Mouse (Mus musculus) heart, postnatal 36 days (tissue): ENCODE results near the gene Med16. TPM values are rescaled to one million over a fixed set of nuclear protein-coding genes. Genes with fewer than 3 reads are reported as not detected.
"Not testable (repeated sequence)": the region's sequence is repeated elsewhere in the genome, so short reads cannot be mapped to it uniquely, and the experiment has no call there.

Source experiments
- DNase-seq, 2 experiments: peaks; one replicate each; pipeline ENCODE4 v3.0.0; 2021 to 2022
- intact Hi-C: fragments of 180-260 bp; cut with DNase I; formaldehyde crosslinking; loops from one replicate; pipeline ENCODE4 v1.15.1; 2025
- total RNA-seq, 2 experiments: library from RNA; stranded (reverse); gene quantifications; 2 replicates each; pipeline ENCODE4 v1.2.3; 2021

The Med16 gene
- total RNA-seq, 2 experiments from 2014 or later = 53.0 to 53.2 TPM

- intact Hi-C loops = no loop called here
- no peak for DNase-seq
These were observed 19.3 kb downstream of the Med16 start for GRCm38 (mm10) chr10:79889386-79889785.

- intact Hi-C loops = no loop called here
- DNase-seq = no peak
These were observed 22.1 kb downstream of the Med16 start for GRCm38 (mm10) chr10:79886611-79887010.

- intact Hi-C loops = no loop called here
- DNase-seq = no peak
These were observed 22.7 kb downstream of the Med16 start, which contains the start of gene Elane for GRCm38 (mm10) chr10:79886054-79886453. Gene Elane, plus strand, starts transcription at chr10:79886247.

- DNase-seq, intact Hi-C loops: not testable (repeated sequence)
These were observed 23.8 kb downstream of the Med16 start for GRCm38 (mm10) chr10:79884938-79885337.

GRCm38 (mm10) chr10:79884446-79884845 is 24.3 kb downstream of the Med16 start:
- peak; percentile 66 to 73 for DNase-seq
- intact Hi-C loops = no loop called here

GRCm38 (mm10) chr10:79883297-79884084 is 25.2 kb downstream of the Med16 start:
- intact Hi-C loops = loop anchor here (2.0 kb wide), 2 partner anchors 41 to 49 kb away; no protein-coding TSS in a partner anchor
- DNase-seq = peak; percentile 80 to 84

- no peak for DNase-seq
- intact Hi-C loops = loop anchor here (2.0 kb wide), 2 partner anchors 43 to 47 kb away; no protein-coding TSS in a partner anchor
These were observed 26.7 kb downstream of the Med16 start for GRCm38 (mm10) chr10:79881981-79882380.

- DNase-seq = no peak
- intact Hi-C loops = no loop called here
These were observed 28.0 kb downstream of the Med16 start for GRCm38 (mm10) chr10:79880721-79881120.

- intact Hi-C loops = no loop called here
- DNase-seq = no peak
These were observed 29.2 kb downstream of the Med16 start for GRCm38 (mm10) chr10:79879527-79879926.

GRCm38 (mm10) chr10:79877757-79878156 is 31.0 kb downstream of the Med16 start:
- peak in 1 of 2 experiments; percentile 60 for DNase-seq
- intact Hi-C loops = no loop called here

GRCm38 (mm10) chr10:79877174-79877573 is 31.5 kb downstream of the Med16 start:
- DNase-seq = no peak
- intact Hi-C loops = no loop called here

GRCm38 (mm10) chr10:79874290-79874862 is 34.3 kb downstream of the Med16 start, which contains the start of the genes Prtn3 and Plppr3:
Gene Prtn3, plus strand, starts transcription at chr10:79874476.
Gene Plppr3, minus strand, starts transcription at chr10:79874634.
- no peak for DNase-seq
- intact Hi-C loops = no loop called here

GRCm38 (mm10) chr10:79873715-79874289 is 34.9 kb downstream of the Med16 start:
- DNase-seq = no peak
- intact Hi-C loops = no loop called here

- intact Hi-C loops = no loop called here
- DNase-seq = no peak
These were observed 35.4 kb downstream of the Med16 start for GRCm38 (mm10) chr10:79873313-79873712.

- intact Hi-C loops = no loop called here
These were observed 35.9 kb downstream of the Med16 start for GRCm38 (mm10) chr10:79872862-79873261.

GRCm38 (mm10) chr10:79871845-79872244 is 36.9 kb downstream of the Med16 start:
- intact Hi-C loops = no loop called here
- DNase-seq = no peak

More at GRCm38 (mm10) chr10:79872862-79873261, 35.9 kb downstream of the Med16 start:
- DNase-seq = no peak

GRCm38 (mm10) chr10:79866601-79867000 is 42.1 kb downstream of the Med16 start:
- intact Hi-C loops = no loop called here

GRCm38 (mm10) chr10:79865801-79866295 is 42.9 kb downstream of the Med16 start:
- DNase-seq = no peak
- intact Hi-C loops = no loop called here

More at GRCm38 (mm10) chr10:79866601-79867000, 42.1 kb downstream of the Med16 start:
- no peak for DNase-seq

- intact Hi-C loops = no loop called here
These were observed 43.5 kb downstream of the Med16 start for GRCm38 (mm10) chr10:79865189-79865601.

GRCm38 (mm10) chr10:79864351-79865188 is 44.2 kb downstream of the Med16 start:
- DNase-seq = no peak
- intact Hi-C loops = no loop called here

More at GRCm38 (mm10) chr10:79865189-79865601, 43.5 kb downstream of the Med16 start:
- DNase-seq = no peak
